Mouse (Mus musculus) olfactory bulb, adult 2 months (tissue): ENCODE results near the gene Arl8b.
A peak's percentile ranks its signal among the peaks of the same experiment; 100 is the strongest.

Experiments
- CTCF ChIP-seq: fragments of 200-500 bp; IDR thresholded peaks from 2 replicates; pipeline ENCODE4 v1.5.1; 2012; ENCODE audit warnings: low read depth, mild to moderate bottlenecking, low read length, moderate library complexity; ENCODE audit not compliant: insufficient read depth
- POLR2A ChIP-seq: fragments of 200-500 bp; IDR thresholded peaks from 2 replicates; pipeline ENCODE4 v1.6.1; 2012; ENCODE audit warnings: mild to moderate bottlenecking, low read depth, low read length, moderate library complexity; ENCODE audit not compliant: insufficient read depth

DNA sequence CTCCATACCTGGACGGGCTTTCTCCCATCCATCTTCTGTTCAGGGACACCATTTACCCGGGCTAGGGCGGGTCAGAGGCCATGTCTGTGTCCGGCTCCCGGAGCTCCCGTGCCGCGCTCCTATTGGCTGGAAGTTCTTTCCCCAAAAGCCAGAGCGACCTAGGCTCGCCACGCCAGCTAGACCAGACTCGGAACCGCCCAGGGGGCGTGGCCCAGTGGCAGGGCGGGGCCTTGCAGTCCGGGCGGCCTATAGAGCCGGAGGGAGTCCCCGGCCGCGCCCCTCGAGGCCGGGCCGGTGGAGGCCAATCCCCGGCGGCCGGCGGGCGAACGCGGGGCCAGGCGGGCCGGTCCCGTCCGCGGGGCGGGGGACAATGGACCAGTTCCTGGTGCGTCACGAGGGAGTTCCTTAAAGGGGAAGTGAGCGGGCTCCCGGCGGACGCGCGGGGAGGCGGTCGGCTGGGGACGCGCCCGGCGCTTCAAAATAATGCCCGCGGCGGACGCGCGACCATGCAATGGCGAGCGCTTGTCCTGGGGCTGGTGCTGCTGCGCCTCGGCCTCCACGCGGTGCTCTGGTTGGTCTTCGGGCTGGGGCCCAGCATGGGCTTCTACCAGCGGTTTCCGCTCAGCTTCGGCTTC, 45.5 kb downstream of the Arl8b start, which contains the start of gene Edem1:
- no peak for TF ChIP-seq CTCF
- peak; percentile 41 for TF ChIP-seq POLR2A
